Mouse (Mus musculus): ENCODE results near the gene Erich2. TPM values are rescaled to one million over a fixed set of nuclear protein-coding genes. Genes with fewer than 3 reads are reported as not detected.

Gene Erich2
- polyA plus RNA-seq, 1 experiment from 2014 or later: 2.6 TPM

- H3K27ac ChIP-seq (replicated peaks): no peak overlapping the region
- 91% methylated on average over 6 of the region's 6 CpGs for WGBS
- no peaks in the 10 kb centered on the region for H3K27me3 ChIP-seq
- H3K9me3 ChIP-seq: no peaks in the 10 kb centered on the region
- no peak for ATAC-seq (ENCODE audit: low FRiP score, low read depth)
- no peak overlapping the region for H3K4me3 ChIP-seq
- no peak overlapping the region for H3K9ac ChIP-seq (replicated peaks)
- no peaks in the 10 kb centered on the region for H3K36me3 ChIP-seq
- H3K4me2 ChIP-seq (replicated peaks): no peak overlapping the region
- H3K4me1 ChIP-seq: no peaks in the 10 kb centered on the region
These were observed 79.6 kb downstream of the Erich2 start for GRCm38 (mm10) chr2:70588200-70588599.

Other genes starting within 250 kb of the Erich2 start
- gene Sp5, start 33.9 kb upstream of the Erich2 start, polyA plus RNA-seq (2016; fragmentation: Nextera tagmentation; extraction: Ambion mirVana): 17.9 and 24.8 TPM in 2 replicates
- gene Gad1, start 44.3 kb downstream of the Erich2 start, polyA plus RNA-seq (2016; fragmentation: Nextera tagmentation; extraction: Ambion mirVana): 26.5 and 27.0 TPM in 2 replicates
- gene Gorasp2, start 152.8 kb downstream of the Erich2 start, polyA plus RNA-seq (2016; fragmentation: Nextera tagmentation; extraction: Ambion mirVana): 133 and 137 TPM in 2 replicates
- gene Gm26558, start 153.3 kb downstream of the Erich2 start, polyA plus RNA-seq (2016; fragmentation: Nextera tagmentation; extraction: Ambion mirVana): 3.4 and 3.6 TPM in 2 replicates